Mouse (Mus musculus): ENCODE data around the gene Josd2. TPM values are rescaled to one million over a fixed set of nuclear protein-coding genes. Genes with fewer than 3 reads are reported as not detected.

Gene Josd2
- polyA plus RNA-seq, 1 experiment: 124 TPM

GRCm38 (mm10) chr7:44492166-44492826 lies 24.5 kb downstream of the Josd2 start:
- H3K36me3 ChIP-seq (ENCODE audit: control insufficient read depth, insufficient read depth, low read length): peaks cover 38% of the 10 kb centered on the region
- DNase-seq (ENCODE audit: low read depth in 1 of 2, low spot score in 2 of 2): no peak
- TF ChIP-seq CTCF (IDR thresholded peaks at IDR 0.05; ENCODE audit: extremely low read depth, insufficient read depth, insufficient read length, insufficient replicate concordance): no peak
- TF ChIP-seq POLR2A (IDR thresholded peaks at IDR 0.05; ENCODE audit: low read depth, low read length): no peak
- no peak overlapping the region for H3K27ac ChIP-seq (ENCODE audit: insufficient read depth, low read length)
- 94% methylated on average over 21 of the region's 21 CpGs for WGBS
- H3K4me3 ChIP-seq (ENCODE audit: extremely low read depth, insufficient read depth, insufficient read length): no peak overlapping the region
- H3K4me1 ChIP-seq (ENCODE audit: control insufficient read depth, insufficient read depth, insufficient read length): no peaks in the 10 kb centered on the region; the same call in 1 of the 2 replicates
- H3K27me3 ChIP-seq (ENCODE audit: control insufficient read depth, insufficient read depth, low read length): no peaks in the 10 kb centered on the region

GRCm38 (mm10) chr7:44494681-44495080 lies 26.9 kb downstream of the Josd2 start:
- TF ChIP-seq POLR2A (IDR thresholded peaks at IDR 0.05; ENCODE audit: low read depth, low read length): no peak
- TF ChIP-seq CTCF (IDR thresholded peaks at IDR 0.05; ENCODE audit: extremely low read depth, insufficient read depth, insufficient read length, insufficient replicate concordance): no peak
- WGBS: 92% methylated on average over 12 of the region's 12 CpGs
- no peaks in the 10 kb centered on the region for H3K27me3 ChIP-seq (ENCODE audit: control insufficient read depth, insufficient read depth, low read length)
- H3K36me3 ChIP-seq (ENCODE audit: control insufficient read depth, insufficient read depth, low read length): peaks cover 33% of the 10 kb centered on the region
- H3K4me3 ChIP-seq (ENCODE audit: extremely low read depth, insufficient read depth, insufficient read length): no peak overlapping the region
- DNase-seq (ENCODE audit: low read depth in 1 of 2, low spot score in 2 of 2): no peak
- H3K27ac ChIP-seq (ENCODE audit: insufficient read depth, low read length): no peak overlapping the region
- no peaks in the 10 kb centered on the region; the same call in 1 of the 2 replicates for H3K4me1 ChIP-seq (ENCODE audit: control insufficient read depth, insufficient read depth, insufficient read length)

- no peaks in the 10 kb centered on the region; the same call in 1 of the 2 replicates for H3K4me1 ChIP-seq (ENCODE audit: control insufficient read depth, insufficient read depth, insufficient read length)
- H3K27me3 ChIP-seq (ENCODE audit: control insufficient read depth, insufficient read depth, low read length): no peaks in the 10 kb centered on the region
- no peak overlapping the region for H3K4me3 ChIP-seq (ENCODE audit: extremely low read depth, insufficient read depth, insufficient read length)
- TF ChIP-seq CTCF (IDR thresholded peaks at IDR 0.05; ENCODE audit: extremely low read depth, insufficient read depth, insufficient read length, insufficient replicate concordance): no peak
- no peak for TF ChIP-seq POLR2A (IDR thresholded peaks at IDR 0.05; ENCODE audit: low read depth, low read length)
- H3K36me3 ChIP-seq (ENCODE audit: control insufficient read depth, insufficient read depth, low read length): peaks cover 31% of the 10 kb centered on the region
- H3K27ac ChIP-seq (ENCODE audit: insufficient read depth, low read length): no peak overlapping the region
- 87% methylated on average over 7 of the region's 7 CpGs for WGBS
- DNase-seq (ENCODE audit: low read depth in 1 of 2, low spot score in 2 of 2): no peak
These were observed 27.3 kb downstream of the Josd2 start for GRCm38 (mm10) chr7:44495086-44495485.

GRCm38 (mm10) chr7:44495992-44496770 lies 28.4 kb downstream of the Josd2 start, which contains the start of the genes Emc10 and Fam71e1:
Gene Emc10 (minus strand): TSS chr7:44496529.
Gene Fam71e1 (plus strand): TSS chr7:44496581.
- H3K27ac ChIP-seq (ENCODE audit: insufficient read depth, low read length): peak within 1 kb of the TSS; percentile 99
- TF ChIP-seq CTCF (IDR thresholded peaks at IDR 0.05; ENCODE audit: extremely low read depth, insufficient read depth, insufficient read length, insufficient replicate concordance) (no peak), POLR2A (IDR thresholded peaks at IDR 0.05; ENCODE audit: low read depth, low read length) (no peak; the same call in 1 of the 2 replicates)
- WGBS: under 1% methylated on average over 58 of the region's 58 CpGs
- H3K36me3 ChIP-seq (ENCODE audit: control insufficient read depth, insufficient read depth, low read length): peaks cover 21% of the 10 kb centered on the region
- DNase-seq (ENCODE audit: low read depth in 1 of 2, low spot score in 2 of 2): peak; percentile 98 to 100
- no peaks in the 10 kb centered on the region for H3K27me3 ChIP-seq (ENCODE audit: control insufficient read depth, insufficient read depth, low read length)
- peak within 1 kb of the TSS; percentile 79 for H3K4me3 ChIP-seq (ENCODE audit: extremely low read depth, insufficient read depth, insufficient read length)
- no peaks in the 10 kb centered on the region; the same call in 1 of the 2 replicates for H3K4me1 ChIP-seq (ENCODE audit: control insufficient read depth, insufficient read depth, insufficient read length)

GRCm38 (mm10) chr7:44496771-44497109 lies 29.0 kb downstream of the Josd2 start:
- peaks cover 15% of the 10 kb centered on the region for H3K36me3 ChIP-seq (ENCODE audit: control insufficient read depth, insufficient read depth, low read length)
- no peaks in the 10 kb centered on the region; the same call in 1 of the 2 replicates for H3K4me1 ChIP-seq (ENCODE audit: control insufficient read depth, insufficient read depth, insufficient read length)
- H3K27me3 ChIP-seq (ENCODE audit: control insufficient read depth, insufficient read depth, low read length): no peaks in the 10 kb centered on the region
- TF ChIP-seq CTCF (IDR thresholded peaks at IDR 0.05; ENCODE audit: extremely low read depth, insufficient read depth, insufficient read length, insufficient replicate concordance): no peak
- TF ChIP-seq POLR2A (IDR thresholded peaks at IDR 0.05; ENCODE audit: low read depth, low read length): no peak
- 3% methylated on average over 26 of the region's 26 CpGs for WGBS
- H3K4me3 ChIP-seq (ENCODE audit: extremely low read depth, insufficient read depth, insufficient read length): peak overlapping the region; percentile 79
- no peak for DNase-seq (ENCODE audit: low read depth in 1 of 2, low spot score in 2 of 2)
- peak overlapping the region; percentile 89 for H3K27ac ChIP-seq (ENCODE audit: insufficient read depth, low read length)

- Histone ChIP-seq H3K4me3 (ENCODE audit: extremely low read depth, insufficient read depth, insufficient read length) (no peak overlapping the region), H3K27me3 (ENCODE audit: control insufficient read depth, insufficient read depth, low read length) (no peaks in the 10 kb centered on the region), H3K4me1 (ENCODE audit: control insufficient read depth, insufficient read depth, insufficient read length) (no peaks in the 10 kb centered on the region; the same call in 1 of the 2 replicates), H3K36me3 (ENCODE audit: control insufficient read depth, insufficient read depth, low read length) (peaks cover 8% of the 10 kb centered on the region; the same call in 1 of the 2 replicates), H3K27ac (ENCODE audit: insufficient read depth, low read length) (no peak overlapping the region)
- no peak for TF ChIP-seq CTCF (IDR thresholded peaks at IDR 0.05; ENCODE audit: extremely low read depth, insufficient read depth, insufficient read length, insufficient replicate concordance)
- no peak for TF ChIP-seq POLR2A (IDR thresholded peaks at IDR 0.05; ENCODE audit: low read depth, low read length)
- no peak for DNase-seq (ENCODE audit: low read depth in 1 of 2, low spot score in 2 of 2)
- WGBS: 92% methylated on average over 10 of the region's 10 CpGs
These were observed 29.7 kb downstream of the Josd2 start for GRCm38 (mm10) chr7:44497361-44498055.

Data from spleen, adult 2 months (tissue).